Mouse (Mus musculus): ENCODE measurements around the gene Abtb1.
A peak's percentile ranks its signal among the peaks of the same experiment; 100 is the strongest.

Abtb1 gene

GRCm38 (mm10) chr6:88829579-88829978 is 12.2 kb downstream of the Abtb1 start:
- no peak for DNase-seq (ENCODE audit: low read depth)

- no peak for DNase-seq (ENCODE audit: low read depth)
Measured at GRCm38 (mm10) chr6:88828206-88829009, 13.4 kb downstream of the Abtb1 start.

GRCm38 (mm10) chr6:88827395-88828205 is 14.2 kb downstream of the Abtb1 start:
- DNase-seq (ENCODE audit: low read depth): no peak

- DNase-seq (ENCODE audit: low read depth): no peak
Measured at GRCm38 (mm10) chr6:88826965-88827364, 14.8 kb downstream of the Abtb1 start.

- no peak for DNase-seq (ENCODE audit: low read depth)
Measured at GRCm38 (mm10) chr6:88826545-88826944, 15.2 kb downstream of the Abtb1 start.

GRCm38 (mm10) chr6:88826088-88826487 is 15.7 kb downstream of the Abtb1 start:
- DNase-seq (ENCODE audit: low read depth): no peak

- no peak for DNase-seq (ENCODE audit: low read depth)
Measured at GRCm38 (mm10) chr6:88824183-88824582, 17.6 kb downstream of the Abtb1 start.

GRCm38 (mm10) chr6:88821901-88822300 is 19.9 kb downstream of the Abtb1 start:
- DNase-seq (ENCODE audit: low read depth): no peak

GRCm38 (mm10) chr6:88821294-88821693 is 20.5 kb downstream of the Abtb1 start:
- no peak for DNase-seq (ENCODE audit: low read depth)

GRCm38 (mm10) chr6:88820853-88821252 is 20.9 kb downstream of the Abtb1 start:
- no peak for DNase-seq (ENCODE audit: low read depth)

GRCm38 (mm10) chr6:88816913-88817312 is 24.9 kb downstream of the Abtb1 start:
- no peak for DNase-seq (ENCODE audit: low read depth)

- no peak for DNase-seq (ENCODE audit: low read depth)
Measured at GRCm38 (mm10) chr6:88815489-88815888, 26.3 kb downstream of the Abtb1 start.

- no peak for DNase-seq (ENCODE audit: low read depth)
Measured at GRCm38 (mm10) chr6:88815036-88815435, 26.7 kb downstream of the Abtb1 start.

GRCm38 (mm10) chr6:88813832-88814231 is 28.0 kb downstream of the Abtb1 start:
- DNase-seq (ENCODE audit: low read depth): no peak

GRCm38 (mm10) chr6:88812886-88813285 is 28.9 kb downstream of the Abtb1 start:
- peak; percentile 75 for DNase-seq (ENCODE audit: low read depth)

- peak; percentile 10 for DNase-seq (ENCODE audit: low read depth)
Measured at GRCm38 (mm10) chr6:88811880-88812400, 29.8 kb downstream of the Abtb1 start.

GRCm38 (mm10) chr6:88811396-88811795 is 30.4 kb downstream of the Abtb1 start:
- peak; percentile 15 for DNase-seq (ENCODE audit: low read depth)

GRCm38 (mm10) chr6:88810291-88810690 is 31.5 kb downstream of the Abtb1 start:
- no peak for DNase-seq (ENCODE audit: low read depth)

- DNase-seq (ENCODE audit: low read depth): no peak
Measured at GRCm38 (mm10) chr6:88809091-88810037, 32.4 kb downstream of the Abtb1 start.

- no peak for DNase-seq (ENCODE audit: low read depth)
Measured at GRCm38 (mm10) chr6:88804966-88805577, 36.7 kb downstream of the Abtb1 start.

GRCm38 (mm10) chr6:88803957-88804695 is 37.7 kb downstream of the Abtb1 start:
- DNase-seq (ENCODE audit: low read depth): no peak
